Mouse (Mus musculus) stomach, embryonic 16.5 days (tissue): ENCODE data around the gene Hist1h1a. TPM values are rescaled to one million over a fixed set of nuclear protein-coding genes. Genes with fewer than 3 reads are reported as not detected.
"Not testable (repeated sequence)": the region's sequence is repeated elsewhere in the genome, so short reads cannot be mapped to it uniquely, and the experiment has no call there.

ENCODE experiments used
- ATAC-seq: fragments of 200-750 bp; cut with Nextera tagmentation; 2 replicates; pipeline ENCODE4 v1.8.0; 2017; ENCODE audit warnings: moderate number of reproducible peaks, moderate TSS enrichment; ENCODE audit not compliant: insufficient read depth, low FRiP score
- H3K27ac ChIP-seq: fragments of 300-500 bp; sonication (generic); 2 replicates; pipeline ENCODE4 v1.5.1; 2014; ENCODE audit warnings: low read length
- H3K27me3 ChIP-seq: fragments of 300-500 bp; sonication (generic); 2 replicates; pipeline ENCODE4 v1.6.1; 2014; ENCODE audit warnings: low read length, control low read depth, mixed read lengths; ENCODE audit not compliant: control insufficient read depth, insufficient read depth
- H3K36me3 ChIP-seq: fragments of 300-500 bp; sonication (generic); 2 replicates; pipeline ENCODE4 v1.6.1; 2014; ENCODE audit warnings: low read length; ENCODE audit not compliant: control insufficient read depth, insufficient read depth
- H3K4me1 ChIP-seq: fragments of 300-500 bp; sonication (generic); 2 replicates; pipeline ENCODE4 v1.6.1; 2014; ENCODE audit warnings: low read length, control low read depth, mixed read lengths; ENCODE audit not compliant: control insufficient read depth, insufficient read depth
- H3K4me2 ChIP-seq: fragments of 300-500 bp; sonication (generic); 2 replicates; pipeline ENCODE4 v1.6.1; 2014; ENCODE audit warnings: low read depth, low read length, mixed read lengths
- H3K4me3 ChIP-seq: fragments of 300-500 bp; sonication (generic); replicated peaks from 2 replicates; pipeline ENCODE4 v1.5.1; 2014; ENCODE audit warnings: mild to moderate bottlenecking, low read length
- H3K9ac ChIP-seq: fragments of 300-500 bp; sonication (generic); 2 replicates; pipeline ENCODE4 v1.6.1; 2014; ENCODE audit warnings: low read length
- H3K9me3 ChIP-seq: fragments of 300-500 bp; sonication (generic); replicated peaks from 2 replicates; pipeline ENCODE4 v1.6.1; 2016; ENCODE audit warnings: low read length, control low read depth; ENCODE audit not compliant: control insufficient read depth
- WGBS: fragments of 180-500 bp; shearing (Covaris S2); extraction: QIAGEN DNeasy Blood & Tissue Kit; methylation state at CpG from one replicate; pipeline ENCODE4 v1.1.7; 2014; 5-methylcytosine and 5-hydroxymethylcytosine counted together
- polyA plus RNA-seq: library from polyadenylated mRNA; unstranded; fragments of >200 nt; fragmentation: Nextera tagmentation; extraction: Ambion mirVana; gene quantifications from 2 replicates; pipeline ENCODE4 v1.2.1, GENCODE M21; 2015

The Hist1h1a gene
- polyA plus RNA-seq, 1 experiment from 2014 or later: 1.3 TPM

DNA sequence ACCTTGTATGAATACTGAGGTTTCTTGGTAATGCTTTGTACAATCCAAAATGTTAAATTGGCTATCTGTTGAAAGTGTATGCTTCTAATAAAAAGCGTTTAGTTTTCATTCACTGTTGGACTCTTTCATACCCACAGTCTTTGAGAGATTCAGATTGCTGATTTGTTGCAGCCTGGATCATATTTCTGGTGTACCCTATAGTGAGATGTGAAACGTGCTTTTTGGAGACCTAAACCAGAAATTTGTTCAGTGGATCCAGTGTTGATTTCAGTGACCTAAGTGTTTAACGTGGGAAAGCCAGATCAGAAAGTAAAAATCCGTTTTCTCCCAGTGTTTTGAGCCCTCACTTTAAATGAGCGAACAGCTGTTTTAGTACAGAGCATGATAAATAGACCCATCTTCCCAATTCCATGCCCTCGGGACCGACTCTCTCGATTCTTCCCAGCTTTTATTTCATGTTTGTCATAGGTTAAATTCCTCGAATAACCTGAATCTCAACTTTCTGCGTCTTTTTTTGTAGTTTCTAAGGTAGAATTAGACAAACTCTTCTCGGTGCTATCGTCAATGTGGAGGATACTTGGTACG is 23.1 kb upstream of the Hist1h1a start:
- H3K4me3 ChIP-seq: peak overlapping the region; percentile 70
- H3K4me2 ChIP-seq: peak overlapping the region; percentile 91
- H3K27ac ChIP-seq: peak overlapping the region; percentile 99
- H3K4me1 ChIP-seq: peaks cover 21% of the 10 kb centered on the region; the same call in 1 of the 2 replicates
- peak overlapping the region; percentile 85 for H3K9ac ChIP-seq
- H3K27me3 ChIP-seq: no peaks in the 10 kb centered on the region
- no peak for ATAC-seq
- H3K36me3 ChIP-seq: no peaks in the 10 kb centered on the region
- 18% methylated on average over 13 of the region's 13 CpGs for WGBS
- H3K9me3 ChIP-seq: no peaks in the 10 kb centered on the region

DNA sequence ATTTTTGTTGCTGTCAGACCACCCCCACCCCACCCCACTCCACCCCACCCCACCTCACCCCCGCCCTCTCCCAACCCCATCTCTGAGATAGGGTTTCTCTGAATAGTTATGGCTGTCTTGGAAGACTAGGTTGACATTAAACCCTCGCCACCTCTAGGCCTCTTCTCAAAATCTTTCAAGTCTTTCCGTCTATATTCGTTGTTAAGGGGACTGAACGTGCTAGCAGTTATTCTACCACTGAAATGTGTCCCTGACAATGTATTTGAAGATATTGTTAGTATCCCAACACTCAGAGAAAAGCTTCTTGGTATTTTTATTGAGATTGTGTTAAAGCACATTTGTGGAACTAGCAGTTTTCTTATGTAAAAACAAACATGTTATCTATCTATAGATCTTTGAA is 22.6 kb upstream of the Hist1h1a start:
- H3K9ac ChIP-seq: no peak overlapping the region
- no peak for ATAC-seq
- peaks cover 21% of the 10 kb centered on the region; the same call in 1 of the 2 replicates for H3K4me1 ChIP-seq
- H3K4me2 ChIP-seq: peak overlapping the region; percentile 91
- 48% methylated on average over 5 of the region's 5 CpGs for WGBS
- no peaks in the 10 kb centered on the region for H3K9me3 ChIP-seq
- H3K36me3 ChIP-seq: no peaks in the 10 kb centered on the region
- H3K4me3 ChIP-seq: peak overlapping the region; percentile 70
- H3K27ac ChIP-seq: peak overlapping the region; percentile 99; the same call in 1 of the 2 replicates
- no peaks in the 10 kb centered on the region for H3K27me3 ChIP-seq

DNA sequence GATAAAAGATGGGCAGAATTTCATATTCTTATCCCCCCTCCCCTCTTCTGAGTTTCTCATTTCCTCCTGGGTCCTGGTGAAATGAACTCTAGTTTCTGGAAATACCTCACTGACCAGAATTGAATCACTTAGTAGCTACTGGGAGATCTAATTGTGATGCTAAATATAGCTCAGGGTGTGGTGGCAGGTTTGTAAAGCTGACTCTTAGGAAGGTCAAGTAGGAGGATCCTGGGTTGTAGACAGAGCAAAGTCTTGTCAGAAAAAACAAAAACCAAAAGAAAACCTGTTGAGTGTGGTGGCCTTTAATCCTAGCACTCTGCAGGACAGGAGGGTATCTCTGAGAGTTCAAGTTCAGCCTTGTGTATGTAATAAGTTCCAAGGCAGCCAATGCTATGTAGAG is 21.5 kb upstream of the Hist1h1a start:
- Histone ChIP-seq H3K4me1 (peaks cover 21% of the 10 kb centered on the region; the same call in 1 of the 2 replicates), H3K9ac (no peak overlapping the region), H3K9me3 (no peaks in the 10 kb centered on the region), H3K36me3 (no peaks in the 10 kb centered on the region), H3K27ac (no peak overlapping the region), H3K4me2 (no peak overlapping the region), H3K4me3 (no peak overlapping the region), H3K27me3 (no peaks in the 10 kb centered on the region)
- no peak for ATAC-seq

DNA sequence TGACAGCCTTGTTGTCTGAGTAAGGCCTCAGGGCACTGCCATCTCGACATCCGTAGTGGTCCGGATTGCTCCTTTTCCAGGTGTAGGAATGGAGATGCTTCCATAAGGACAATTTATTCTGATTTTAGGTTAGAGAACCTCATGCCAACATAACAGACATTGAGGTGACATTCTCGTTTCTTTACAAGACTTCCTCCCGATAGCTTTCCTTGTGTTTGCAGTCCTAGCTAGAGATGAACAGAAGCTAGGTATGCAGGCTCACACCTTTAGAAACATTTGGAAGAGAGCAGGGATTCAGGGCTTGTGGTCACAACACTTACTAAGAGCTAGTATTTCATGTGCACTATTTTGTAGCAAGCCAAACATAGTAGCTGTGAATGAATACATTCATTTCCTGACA is 20.3 kb upstream of the Hist1h1a start:
- no peak overlapping the region for H3K4me2 ChIP-seq
- no peak for ATAC-seq
- no peaks in the 10 kb centered on the region for H3K36me3 ChIP-seq
- H3K4me1 ChIP-seq: peaks cover 32% of the 10 kb centered on the region
- no peak overlapping the region for H3K9ac ChIP-seq
- H3K27me3 ChIP-seq: no peaks in the 10 kb centered on the region
- no peak overlapping the region for H3K4me3 ChIP-seq
- H3K9me3 ChIP-seq: no peaks in the 10 kb centered on the region
- H3K27ac ChIP-seq: no peak overlapping the region
- 86% methylated on average over 5 of the region's 5 CpGs for WGBS

DNA sequence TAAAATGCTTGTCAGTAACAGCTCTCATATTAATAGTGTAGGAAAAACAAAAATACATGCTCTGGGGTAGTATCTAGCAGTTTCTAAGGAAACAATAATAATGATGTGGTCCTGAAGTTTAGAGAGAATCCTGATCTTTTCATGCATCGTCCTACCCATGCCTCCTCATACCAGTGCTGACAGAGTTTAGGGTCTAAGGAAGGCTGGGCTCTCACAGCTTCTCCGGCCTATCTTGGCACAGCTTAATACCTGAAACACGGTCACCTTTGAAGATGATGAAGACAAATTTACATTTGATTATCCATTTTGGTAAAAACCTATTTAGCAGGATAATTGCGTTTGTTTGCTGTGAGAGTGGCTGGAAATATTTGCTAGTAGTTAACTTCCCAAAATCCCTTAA is 19.5 kb upstream of the Hist1h1a start:
- Histone ChIP-seq H3K27me3 (no peaks in the 10 kb centered on the region), H3K4me1 (peaks cover 32% of the 10 kb centered on the region), H3K4me2 (peak overlapping the region; percentile 59), H3K4me3 (peak overlapping the region; percentile 49), H3K36me3 (no peaks in the 10 kb centered on the region), H3K9me3 (no peaks in the 10 kb centered on the region), H3K9ac (no peak overlapping the region), H3K27ac (no peak overlapping the region)
- ATAC-seq: no peak
- 27% methylated on average over 4 of the region's 4 CpGs for WGBS

DNA sequence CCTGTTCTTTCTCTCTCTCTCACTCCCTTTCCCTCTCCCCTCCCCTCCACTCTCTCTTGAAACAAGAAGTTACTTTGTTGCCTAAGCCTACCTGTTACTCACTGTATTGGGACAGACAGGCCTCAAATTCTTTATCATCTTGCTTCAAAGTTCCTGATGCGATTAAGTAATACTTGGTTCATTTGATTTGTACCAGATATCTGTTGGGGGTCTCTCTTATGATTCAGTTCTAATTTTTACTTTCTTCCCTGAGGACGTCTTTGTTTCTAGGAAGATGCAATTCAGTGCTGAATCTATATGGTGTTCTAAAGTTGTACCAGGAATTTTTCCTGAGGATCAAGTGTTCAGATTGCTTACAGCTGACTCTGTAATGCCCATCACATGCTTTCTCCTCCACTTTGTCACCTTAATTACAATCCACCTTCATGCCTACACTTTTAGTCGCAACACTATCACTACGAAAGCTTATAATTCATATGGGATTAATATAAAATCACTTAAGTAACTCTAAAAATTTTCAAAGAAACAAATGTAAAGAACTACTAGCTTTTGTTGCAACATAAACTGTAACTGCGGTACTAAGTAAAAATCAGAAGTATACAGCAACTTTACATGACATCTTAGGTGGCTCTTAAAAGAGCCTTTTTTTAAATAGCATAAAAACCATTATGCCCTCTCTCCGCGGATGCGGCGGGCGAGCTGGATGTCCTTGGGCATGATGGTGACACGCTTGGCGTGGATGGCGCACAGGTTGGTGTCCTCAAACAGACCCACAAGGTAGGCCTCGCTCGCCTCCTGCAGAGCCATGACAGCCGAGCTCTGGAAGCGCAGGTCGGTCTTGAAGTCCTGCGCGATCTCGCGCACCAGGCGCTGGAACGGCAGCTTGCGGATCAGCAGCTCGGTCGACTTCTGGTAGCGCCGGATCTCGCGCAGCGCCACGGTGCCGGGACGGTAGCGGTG is 18.8 kb upstream of the Hist1h1a start:
- H3K4me3 ChIP-seq: peak overlapping the region; percentile 49
- H3K4me1 ChIP-seq: peaks cover 28% of the 10 kb centered on the region
- H3K36me3 ChIP-seq: no peaks in the 10 kb centered on the region
- H3K27ac ChIP-seq: peak overlapping the region; percentile 79
- ATAC-seq: no peak
- H3K27me3 ChIP-seq: no peaks in the 10 kb centered on the region
- H3K9ac ChIP-seq: peak overlapping the region; percentile 61
- H3K9me3 ChIP-seq: no peaks in the 10 kb centered on the region
- WGBS: 2% methylated on average over 16 of the region's 36 CpGs
- peak overlapping the region; percentile 59 for H3K4me2 ChIP-seq

DNA sequence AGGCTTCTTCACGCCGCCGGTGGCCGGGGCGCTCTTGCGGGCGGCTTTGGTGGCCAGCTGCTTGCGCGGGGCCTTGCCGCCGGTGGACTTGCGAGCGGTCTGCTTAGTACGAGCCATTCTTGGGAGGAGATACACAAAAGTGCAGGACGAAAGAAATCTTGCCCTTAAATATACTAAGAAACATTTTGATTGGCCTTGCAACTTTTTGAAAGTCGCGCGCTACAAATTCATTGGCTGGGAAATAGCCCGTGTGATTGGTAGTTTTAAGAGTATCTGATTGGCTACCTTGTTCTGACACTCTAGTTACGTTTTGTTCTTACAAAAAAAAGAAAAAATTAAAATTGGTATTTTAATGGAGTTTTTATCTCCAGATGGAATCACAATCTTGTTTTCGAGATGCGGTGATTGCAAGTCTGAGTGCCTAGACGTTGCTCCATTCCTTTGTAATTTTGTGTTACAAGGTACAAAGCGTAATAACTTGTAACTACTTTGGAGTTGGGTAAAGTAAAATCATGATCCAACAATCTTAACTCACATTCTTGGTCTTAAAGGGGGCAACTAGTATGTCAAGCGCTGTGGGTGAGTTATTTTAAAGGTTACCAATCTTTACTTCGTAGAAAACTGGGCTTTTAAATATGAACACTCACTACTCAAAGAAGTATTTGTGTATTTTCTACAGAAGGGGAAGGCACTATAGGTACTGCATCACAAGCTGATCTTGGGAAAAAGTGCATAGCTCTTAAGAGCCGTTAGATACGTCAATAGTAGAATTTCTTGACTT is 17.9 kb upstream of the Hist1h1a start, which contains the start of gene Hist1h3c:
Gene Hist1h3c (minus strand): TSS at position 222 of the 781 bp plus-strand sequence.
- WGBS: under 1% methylated on average over 28 of the region's 28 CpGs

DNA sequence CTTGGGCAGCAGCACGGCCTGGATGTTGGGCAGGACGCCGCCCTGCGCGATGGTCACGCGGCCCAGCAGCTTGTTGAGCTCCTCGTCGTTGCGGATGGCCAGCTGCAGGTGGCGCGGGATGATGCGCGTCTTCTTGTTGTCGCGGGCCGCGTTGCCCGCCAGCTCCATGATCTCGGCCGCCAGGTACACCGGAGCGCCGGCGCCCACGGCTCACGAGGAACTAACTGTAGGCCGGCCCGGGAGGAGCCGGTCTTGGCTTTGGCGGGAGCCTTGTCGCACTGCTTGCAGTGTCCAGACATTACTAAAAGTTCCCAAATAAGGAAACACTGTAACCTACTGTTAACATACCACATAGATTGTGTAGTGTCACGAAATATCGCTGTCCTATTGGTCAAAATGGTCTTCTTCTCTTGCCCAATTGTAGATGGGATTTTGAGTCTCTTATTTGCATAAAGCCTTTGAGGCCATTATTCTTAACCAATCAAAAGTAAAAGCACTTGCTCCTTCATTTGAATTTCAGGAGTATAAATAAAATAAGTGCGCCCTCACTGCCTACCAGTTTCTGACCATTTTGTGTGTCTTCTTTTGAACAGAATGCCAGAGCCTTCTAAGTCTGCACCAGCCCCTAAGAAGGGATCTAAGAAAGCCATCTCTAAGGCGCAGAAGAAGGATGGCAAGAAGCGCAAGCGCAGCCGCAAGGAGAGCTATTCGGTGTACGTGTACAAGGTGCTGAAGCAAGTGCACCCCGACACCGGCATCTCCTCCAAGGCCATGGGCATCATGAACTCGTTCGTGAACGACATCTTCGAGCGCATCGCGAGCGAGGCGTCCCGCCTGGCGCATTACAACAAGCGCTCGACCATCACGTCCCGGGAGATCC is 17.0 kb upstream of the Hist1h1a start, which contains the start of gene Hist1h2bb:
Gene Hist1h2bb (plus strand): TSS at position 534 of the 880 bp plus-strand sequence.
- peak; percentile 93 for ATAC-seq
- Histone ChIP-seq H3K4me1 (peaks cover 20% of the 10 kb centered on the region), H3K27ac (peak within 1 kb of the TSS; percentile 99), H3K4me3 (peak within 1 kb of the TSS; percentile 49), H3K9ac (peak within 1 kb of the TSS; percentile 73), H3K4me2 (peak within 1 kb of the TSS; percentile 59)
- WGBS: under 1% methylated on average over 36 of the region's 58 CpGs
- H3K27me3 ChIP-seq, H3K9me3 ChIP-seq, H3K36me3 ChIP-seq: not testable (repeated sequence)

More for the DNA sequence above, 17.9 kb upstream of the Hist1h1a start, which contains the start of gene Hist1h3c:
- peak; percentile 72 for ATAC-seq
- Histone ChIP-seq H3K9me3 (no peaks in the 10 kb centered on the region), H3K4me1 (peaks cover 24% of the 10 kb centered on the region), H3K4me2 (peak within 1 kb of the TSS; percentile 59), H3K9ac (peak within 1 kb of the TSS; percentile 73), H3K27ac (peak within 1 kb of the TSS; percentile 99), H3K36me3 (no peaks in the 10 kb centered on the region), H3K27me3 (no peaks in the 10 kb centered on the region), H3K4me3 (peak within 1 kb of the TSS; percentile 49)
